Mouse (Mus musculus) spleen, adult 2 months (tissue): Measurements from ENCODE around the gene Srpk2. TPM values are rescaled to one million over a fixed set of nuclear protein-coding genes. Genes with fewer than 3 reads are reported as not detected.
"Not testable (repeated sequence)": the region's sequence is repeated elsewhere in the genome, so short reads cannot be mapped to it uniquely, and the experiment has no call there.

Experiments used
- DNase-seq, 2 experiments: peaks; one replicate each; pipeline versions ENCODE4 v3.0.0 to v3.0.0-alpha.2; 2012 to 2021; ENCODE audit warnings: low spot score in 2 of 2, low read depth in 1 of 2
- H3K27ac ChIP-seq: fragments of 200-500 bp; 2 replicates; pipeline ENCODE4 v1.5.1; 2012; ENCODE audit warnings: low read length, inconsistent platforms; ENCODE audit not compliant: insufficient read depth
- H3K27me3 ChIP-seq: fragments of 200-500 bp; 2 replicates; pipeline ENCODE4 v1.6.1; 2012; ENCODE audit warnings: mild to moderate bottlenecking, moderate library complexity, low read length, inconsistent platforms; ENCODE audit not compliant: control insufficient read depth, insufficient read depth
- H3K36me3 ChIP-seq: fragments of 200-500 bp; 2 replicates; pipeline ENCODE4 v1.6.1; 2012; ENCODE audit warnings: mild to moderate bottlenecking, low read length, inconsistent platforms; ENCODE audit not compliant: control insufficient read depth, insufficient read depth
- H3K4me1 ChIP-seq: fragments of 200-500 bp; 2 replicates; pipeline ENCODE4 v1.6.1; 2011; ENCODE audit warnings: inconsistent platforms; ENCODE audit not compliant: control insufficient read depth, insufficient read depth, insufficient read length
- H3K4me3 ChIP-seq: fragments of 200-500 bp; 2 replicates; pipeline ENCODE4 v1.5.1; 2011; ENCODE audit warnings: mild to moderate bottlenecking, inconsistent platforms; ENCODE audit not compliant: insufficient read depth, insufficient read length; ENCODE audit errors: extremely low read depth
- CTCF ChIP-seq: fragments of 200-500 bp; IDR thresholded peaks from 2 replicates; pipeline ENCODE4 v1.5.1; 2011; ENCODE audit warnings: mild to moderate bottlenecking, inconsistent platforms; ENCODE audit not compliant: insufficient read depth, insufficient read length, insufficient replicate concordance; ENCODE audit errors: extremely low read depth
- POLR2A ChIP-seq: fragments of 200-500 bp; IDR thresholded peaks from 2 replicates; pipeline ENCODE4 v1.6.1; 2011; ENCODE audit warnings: low read depth, low read length, inconsistent platforms
- WGBS: fragments of 180-500 bp; shearing (Covaris S2); methylation state at CpG from one replicate; pipeline ENCODE4 v1.1.7; 2018; 5-methylcytosine and 5-hydroxymethylcytosine counted together
- polyA plus RNA-seq: library from polyadenylated mRNA; depleted of rRNA; stranded (reverse); fragments of >200 nt; gene quantifications from 2 replicates; pipeline ENCODE4 v1.2.3, GENCODE M21; 2012

The Srpk2 gene
- polyA plus RNA-seq, 1 experiment: 4.1 TPM

DNA sequence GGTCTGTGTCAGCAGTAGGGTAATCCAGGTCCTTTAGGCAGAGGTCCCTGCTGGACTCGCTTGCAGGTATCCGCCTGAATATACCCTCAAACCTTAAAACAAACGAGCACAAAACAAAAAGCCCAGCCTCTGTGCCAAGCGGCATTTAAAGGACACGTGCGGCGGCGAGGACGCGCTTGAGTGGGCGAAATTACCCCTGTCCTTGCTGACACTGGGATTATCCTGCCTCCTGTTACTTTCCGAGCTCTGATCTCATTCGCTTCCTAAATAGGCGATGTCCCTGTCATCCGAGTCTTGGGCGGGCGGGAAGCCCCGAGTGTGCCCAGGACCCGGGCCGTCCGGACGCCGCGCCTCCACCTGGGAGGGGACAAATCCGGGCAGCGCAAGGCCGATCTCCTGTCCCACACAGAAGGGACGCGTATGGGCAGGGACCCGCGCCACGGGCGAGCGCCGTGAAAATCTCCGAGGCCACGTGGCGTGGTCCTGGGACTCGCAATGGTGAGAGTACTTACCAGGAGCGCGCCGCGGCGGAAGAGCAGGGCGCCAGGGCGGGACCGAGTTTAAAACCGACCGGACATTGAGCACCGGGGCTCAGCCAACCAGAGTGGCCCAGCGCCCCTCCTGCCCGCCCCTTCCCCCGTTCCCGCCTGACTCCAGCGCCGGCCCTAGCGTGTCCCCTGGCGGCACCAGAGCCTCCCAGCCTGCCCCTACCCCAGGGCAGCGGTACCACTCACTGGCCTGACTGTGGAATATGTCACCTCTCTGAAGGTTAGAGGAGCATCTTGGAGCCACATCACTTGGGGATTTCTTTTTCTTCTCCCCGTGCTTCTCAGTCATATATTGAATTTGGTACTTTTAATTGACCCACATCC is 27.9 kb upstream of the Srpk2 start:
- peak; percentile 11 to 81 for DNase-seq
- H3K27me3 ChIP-seq: no peaks in the 10 kb centered on the region

DNA sequence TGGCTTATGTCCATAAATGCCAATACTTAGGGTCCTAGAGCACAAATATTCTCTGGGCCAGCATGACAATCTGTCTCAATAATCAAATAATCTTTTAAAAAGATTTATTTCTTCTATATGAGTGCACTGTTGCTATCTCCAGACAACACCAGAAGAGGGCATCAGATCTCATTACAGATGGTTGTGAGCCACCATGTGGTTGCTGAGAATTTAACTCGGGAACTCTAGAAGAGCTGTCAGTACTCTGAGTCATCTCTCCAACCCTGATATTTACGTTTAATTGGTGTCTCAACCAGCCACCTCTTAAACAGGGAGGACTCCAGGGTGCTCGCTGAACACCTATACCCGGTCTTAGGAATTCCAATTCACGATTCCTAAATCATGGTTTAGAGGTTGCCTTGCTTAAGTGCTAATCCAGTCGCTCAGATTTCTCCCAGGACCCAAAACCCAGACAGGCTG is 27.3 kb upstream of the Srpk2 start:
- H3K27ac ChIP-seq, H3K27me3 ChIP-seq, H3K4me1 ChIP-seq, H3K36me3 ChIP-seq: not testable (repeated sequence)
- peak overlapping the region; percentile 71 for H3K4me3 ChIP-seq
- DNase-seq: peak in 1 of 2 experiments; percentile 15
- WGBS: 45% methylated on average over 6 of the region's 6 CpGs

More for the DNA sequence above, 27.9 kb upstream of the Srpk2 start:
- Histone ChIP-seq H3K4me3 (peak overlapping the region; percentile 71), H3K36me3 (no peaks in the 10 kb centered on the region; the same call in 1 of the 2 replicates), H3K27ac (peak overlapping the region; percentile 34), H3K4me1 (no peaks in the 10 kb centered on the region)
- WGBS: 5% methylated on average over 60 of the region's 60 CpGs
- TF ChIP-seq CTCF: no peak
- TF ChIP-seq POLR2A: peak; percentile 12; the same call in 1 of the 2 replicates

DNA sequence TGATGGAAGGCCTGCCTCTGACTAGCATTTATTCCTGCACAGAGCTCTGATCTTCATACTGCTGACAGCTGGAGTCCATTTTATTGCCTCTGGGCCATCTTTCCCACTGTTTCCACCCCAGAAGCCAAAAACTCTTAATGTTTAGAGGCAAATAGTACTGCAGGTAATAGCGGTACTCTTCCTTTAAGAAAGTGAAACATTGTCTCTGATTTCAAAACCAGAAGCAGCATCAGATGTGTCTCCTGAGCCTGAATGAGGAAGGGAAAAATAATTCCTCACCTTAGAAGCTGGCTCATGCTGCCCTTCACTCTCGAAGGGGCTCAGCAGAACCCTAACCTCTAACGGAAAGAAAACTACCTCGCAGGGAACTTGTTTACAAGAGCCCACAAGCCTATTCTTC is 26.8 kb upstream of the Srpk2 start:
- 92% methylated on average over 4 of the region's 4 CpGs for WGBS
- Histone ChIP-seq H3K27ac (no peak overlapping the region), H3K36me3 (peaks cover 5% of the 10 kb centered on the region; the same call in 1 of the 2 replicates), H3K27me3 (no peaks in the 10 kb centered on the region), H3K4me1 (no peaks in the 10 kb centered on the region), H3K4me3 (no peak overlapping the region)
- no peak for DNase-seq
- no peak for TF ChIP-seq CTCF
- no peak for TF ChIP-seq POLR2A

DNA sequence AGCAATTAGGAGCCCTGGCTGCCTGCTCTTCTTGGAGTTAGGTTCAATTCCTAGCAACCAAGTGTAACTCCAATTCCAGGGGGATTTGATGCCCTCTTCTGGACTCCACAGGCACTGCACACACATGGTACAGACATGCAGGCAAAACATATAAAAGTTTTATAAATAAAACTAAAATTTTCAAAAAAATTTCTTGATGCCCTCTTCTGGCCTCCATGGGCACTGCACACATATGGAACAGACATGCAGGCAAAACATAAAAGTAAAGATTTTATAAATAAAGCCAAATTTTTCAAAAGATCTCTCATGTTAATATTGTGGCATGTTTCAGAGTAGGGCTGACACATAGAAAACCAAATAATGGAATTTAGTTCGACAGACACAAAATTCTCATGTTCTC is 25.2 kb upstream of the Srpk2 start:
- WGBS: 94% methylated on average over 1 of the region's 1 CpGs
- no peaks in the 10 kb centered on the region for H3K4me1 ChIP-seq
- no peak for TF ChIP-seq POLR2A
- no peak for TF ChIP-seq CTCF
- no peaks in the 10 kb centered on the region for H3K27me3 ChIP-seq
- H3K4me3 ChIP-seq: no peak overlapping the region
- H3K36me3 ChIP-seq: peaks cover 5% of the 10 kb centered on the region; the same call in 1 of the 2 replicates
- H3K27ac ChIP-seq: no peak overlapping the region
- DNase-seq: no peak

DNA sequence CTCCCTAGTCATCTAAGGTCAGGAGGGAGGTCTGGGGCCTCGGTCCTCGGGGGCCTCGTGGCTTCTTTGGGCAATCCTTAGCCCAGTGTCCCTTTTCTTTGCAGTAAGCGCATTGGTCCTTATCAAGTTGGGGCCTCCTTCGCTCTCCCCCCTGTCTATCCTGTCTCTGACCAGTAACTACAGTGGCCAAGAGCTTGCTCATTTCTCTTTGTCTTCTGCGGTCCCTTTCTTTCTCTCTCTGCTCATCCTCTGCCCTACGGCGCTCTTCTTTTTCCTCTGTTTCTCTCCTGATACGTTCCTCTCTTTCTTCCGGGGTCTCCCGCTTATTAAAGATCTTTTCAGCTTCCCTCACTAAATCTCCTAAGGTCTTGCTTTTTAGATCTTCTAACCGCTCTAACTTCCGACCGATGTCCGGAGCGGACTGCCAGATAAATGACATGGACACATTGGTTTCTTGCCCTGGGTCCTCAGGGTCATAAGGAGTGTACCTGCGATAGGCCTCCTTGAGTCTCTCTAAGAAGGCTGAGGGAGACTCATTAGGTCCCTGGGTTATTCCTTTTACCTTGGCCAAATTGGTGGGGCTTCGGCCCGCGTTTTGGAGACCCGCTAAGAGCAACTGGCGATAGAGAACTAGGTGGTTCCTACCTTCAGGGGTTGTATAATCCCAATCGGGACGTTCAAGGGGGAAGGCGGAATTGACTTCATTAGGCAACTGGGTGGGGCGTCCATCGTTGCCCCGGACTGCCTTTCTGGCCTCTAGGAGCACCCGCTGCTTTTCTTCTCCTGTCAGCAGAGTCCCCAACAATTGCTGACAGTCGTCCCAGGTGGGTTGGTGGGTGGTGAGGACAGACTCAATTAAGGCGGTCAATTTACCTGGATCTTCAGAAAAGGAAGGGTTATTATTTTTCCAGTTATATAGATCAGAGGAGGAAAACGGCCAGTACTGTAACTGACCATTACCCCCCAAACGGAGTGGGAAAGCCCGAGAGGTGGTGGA is 22.5 kb upstream of the Srpk2 start:
- not testable (repeated sequence) for H3K27me3 ChIP-seq, H3K4me3 ChIP-seq, H3K27ac ChIP-seq, H3K4me1 ChIP-seq, DNase-seq
- H3K36me3 ChIP-seq: peaks cover 18% of the 10 kb centered on the region
- WGBS: 97% methylated on average over 31 of the region's 34 CpGs

DNA sequence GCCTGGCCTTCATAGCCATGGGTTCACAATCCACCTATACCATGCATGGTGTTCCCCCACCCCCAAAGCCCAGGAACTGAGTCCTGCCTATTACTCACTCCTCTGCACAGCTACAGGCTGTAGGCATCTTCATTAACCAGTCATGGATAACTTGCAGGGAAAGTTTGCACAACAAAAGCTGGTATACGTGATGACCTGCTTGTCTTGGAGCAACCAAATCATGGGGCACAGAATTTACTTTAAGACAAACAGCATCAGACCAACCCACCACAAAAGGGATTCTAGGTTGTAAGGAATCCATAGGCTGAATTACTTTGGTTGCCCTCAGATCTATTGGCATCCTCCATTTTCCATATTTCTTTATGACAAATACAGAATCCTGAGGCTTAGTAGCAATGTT is 13.0 kb upstream of the Srpk2 start:
- Histone ChIP-seq H3K27me3 (no peaks in the 10 kb centered on the region), H3K27ac (no peak overlapping the region), H3K36me3 (0 out of 2 replicates have a peak, but pooled peaks cover 1% of the 10 kb centered on the region), H3K4me1 (no peaks in the 10 kb centered on the region), H3K4me3 (no peak overlapping the region)
- no peak for DNase-seq
- TF ChIP-seq CTCF: no peak
- TF ChIP-seq POLR2A: no peak
- WGBS: 86% methylated on average over 1 of the region's 1 CpGs
